ENCODE assay signal across 21 mouse cellular contexts in genomic region chr16:11538191-11538590, GRCm38 (mm10).
DNase-seq lines count a peak whose midpoint lies in the region; ATAC-seq lines count a peak whose summit lies in the region.
"Had no signal": no experiment of that assay in that cellular context is flagged by ENCODE, and none has a peak within 500 bp of the region (broad histone marks: within the 10 kb centered on the region; RNA-seq: fewer than 3 reads in every experiment).

No protein-coding gene starts in this region.

- peaks cover 4% of the 10 kb centered on the region for H3K4me1 ChIP-seq in forebrain, embryonic 11.5 days (replicated peaks; ENCODE audit: control insufficient read depth, insufficient read depth, low read length)
- no peaks in the 10 kb centered on the region for H3K4me1 ChIP-seq in forebrain, embryonic 14.5 days (ENCODE audit: control insufficient read depth, insufficient read depth, low read length)
- H3K4me1 ChIP-seq: embryonic facial prominence, embryonic 12.5 days; liver, embryonic 15.5 days had no signal

- DNase-seq in forebrain, embryonic 11.5 days (ENCODE audit: low spot score): peak; percentile 49
- no peak for DNase-seq in forebrain, embryonic 14.5 days (ENCODE audit: low spot score)
- DNase-seq in kidney, postnatal 4 days: peak; percentile 12 to 19
- DNase-seq in kidney, postnatal 36 days: no peak
- DNase-seq in Muller cell, postnatal 12 days (ENCODE audit: inconsistent ontology term): peak; percentile 20
- peak; percentile 19 for DNase-seq in forelimb bud, embryonic 11.5 days (ENCODE audit: low read depth, low spot score)
- DNase-seq in thymus, postnatal 4 days: no peak
- DNase-seq in urinary bladder, postnatal 36 days (ENCODE audit: low spot score in 2 of 2): no peak
- DNase-seq: adrenal gland, adult 2 months; cerebellum, postnatal 10 days; gastrocnemius, postnatal 36 days; heart, postnatal 36 days; lung, postnatal 14 days; spleen, adult 18-20 months; thymus, adult 18-20 months had no signal

- WGBS in forebrain, embryonic 11.5 days: 40% methylated on average over 3 of the region's 3 CpGs
- 48% methylated on average over 3 of the region's 3 CpGs for WGBS in forebrain, embryonic 14.5 days

- H3K36me3 ChIP-seq in forebrain, embryonic 11.5 days (ENCODE audit: control insufficient read depth, insufficient read depth, low read length): no peaks in the 10 kb centered on the region
- no peaks in the 10 kb centered on the region for H3K36me3 ChIP-seq in forebrain, embryonic 14.5 days (ENCODE audit: control insufficient read depth, insufficient read depth, low read length)
- H3K36me3 ChIP-seq: embryonic facial prominence, embryonic 12.5 days; limb, embryonic 12.5 days; liver, embryonic 15.5 days had no signal

- H3K4me2 ChIP-seq in forebrain, embryonic 11.5 days (ENCODE audit: low read depth, low read length, severe bottlenecking): no peak overlapping the region
- H3K4me2 ChIP-seq in forebrain, embryonic 14.5 days (ENCODE audit: low read length): no peak overlapping the region
- H3K4me2 ChIP-seq: embryonic facial prominence, embryonic 12.5 days; heart, embryonic 11.5 days; limb, embryonic 12.5 days; liver, embryonic 15.5 days had no signal

- H3K4me3 ChIP-seq in forebrain, embryonic 11.5 days (ENCODE audit: low read depth, low read length): no peak overlapping the region
- no peak overlapping the region for H3K4me3 ChIP-seq in forebrain, embryonic 14.5 days (ENCODE audit: low read depth, low read length)
- H3K4me3 ChIP-seq: embryonic facial prominence, embryonic 12.5 days; layer of hippocampus, adult 2 months; limb, embryonic 12.5 days; liver, embryonic 15.5 days; megakaryocyte, embryonic 14.5 days had no signal

- H3K27ac ChIP-seq in forebrain, embryonic 11.5 days (ENCODE audit: low read depth, low read length): no peak overlapping the region
- H3K27ac ChIP-seq in forebrain, embryonic 14.5 days (ENCODE audit: low read depth, low read length): no peak overlapping the region
- H3K27ac ChIP-seq: layer of hippocampus, adult 2 months; liver, embryonic 15.5 days had no signal

- H3K9ac ChIP-seq in forebrain, embryonic 11.5 days (ENCODE audit: low read length): no peak overlapping the region
- H3K9ac ChIP-seq in forebrain, embryonic 14.5 days (ENCODE audit: low read length): no peak overlapping the region
- H3K9ac ChIP-seq: embryonic facial prominence, embryonic 12.5 days; limb, embryonic 12.5 days; liver, embryonic 15.5 days had no signal

- ATAC-seq in forebrain, embryonic 11.5 days (replicated peaks; ENCODE audit: low FRiP score): no peak
- no peak for ATAC-seq in forebrain, embryonic 14.5 days

- no peaks in the 10 kb centered on the region for H3K27me3 ChIP-seq in forebrain, embryonic 11.5 days (ENCODE audit: control insufficient read depth, insufficient read depth, low read length)
- H3K27me3 ChIP-seq in forebrain, embryonic 14.5 days (replicated peaks; ENCODE audit: control insufficient read depth, insufficient read depth, low read length): no peaks in the 10 kb centered on the region
- H3K27me3 ChIP-seq: embryonic facial prominence, embryonic 12.5 days; limb, embryonic 12.5 days; liver, embryonic 15.5 days; megakaryocyte, embryonic 14.5 days had no signal

- H3K9me3 ChIP-seq in forebrain, embryonic 11.5 days (ENCODE audit: control insufficient read depth, low read length): no peaks in the 10 kb centered on the region
- H3K9me3 ChIP-seq in forebrain, embryonic 14.5 days (replicated peaks; ENCODE audit: control insufficient read depth, low read length): no peaks in the 10 kb centered on the region
- H3K9me3 ChIP-seq: embryonic facial prominence, embryonic 12.5 days; limb, embryonic 12.5 days; liver, embryonic 15.5 days had no signal

Comparison
In these comparisons a context has a peak if more than half of its experiments do, and no peak if none do; other contexts are left out.
1. DNase-seq: peak in forebrain, embryonic 11.5 days (single experiment), kidney, postnatal 4 days (2 of 2), Muller cell, postnatal 12 days (single experiment) and forelimb bud, embryonic 11.5 days (single experiment); none in forebrain, embryonic 14.5 days (single experiment), kidney, postnatal 36 days (0 of 2), thymus, postnatal 4 days (single experiment) and urinary bladder, postnatal 36 days (0 of 2).